Mouse (Mus musculus) bone marrow macrophage, adult 2 months (primary cell): ENCODE data around the gene Tasp1. TPM values are rescaled to one million over a fixed set of nuclear protein-coding genes. Genes with fewer than 3 reads are reported as not detected.

Experiments used
- H3K27ac ChIP-seq: 2 replicates; pipeline ENCODE4 v1.5.1; 2012; ENCODE audit warnings: low read depth, low read length; ENCODE audit not compliant: insufficient read depth
- H3K4me1 ChIP-seq: 2 replicates; pipeline ENCODE4 v1.6.1; 2012; ENCODE audit warnings: low read length; ENCODE audit not compliant: control insufficient read depth, insufficient read depth
- H3K4me3 ChIP-seq: 2 replicates; pipeline ENCODE4 v1.5.1; 2012; ENCODE audit warnings: mild to moderate bottlenecking, low read length, moderate library complexity; ENCODE audit not compliant: insufficient read depth
- CTCF ChIP-seq: IDR thresholded peaks from 2 replicates; pipeline ENCODE4 v1.5.1; 2012; ENCODE audit warnings: low read depth, mild to moderate bottlenecking, low read length, moderate library complexity
- POLR2A ChIP-seq: IDR thresholded peaks from 2 replicates; pipeline ENCODE4 v1.6.1; 2012; ENCODE audit warnings: mild to moderate bottlenecking, low read depth, low read length, borderline replicate concordance
- polyA plus RNA-seq: library from polyadenylated mRNA; stranded (reverse); fragments of >200 nt; gene quantifications from 2 replicates; pipeline ENCODE4 v1.2.4, GENCODE M21; 2012; ENCODE audit not compliant: missing spikeins, insufficient read depth, insufficient read length

The Tasp1 gene
- polyA plus RNA-seq, 1 experiment = 2.9 TPM

DNA sequence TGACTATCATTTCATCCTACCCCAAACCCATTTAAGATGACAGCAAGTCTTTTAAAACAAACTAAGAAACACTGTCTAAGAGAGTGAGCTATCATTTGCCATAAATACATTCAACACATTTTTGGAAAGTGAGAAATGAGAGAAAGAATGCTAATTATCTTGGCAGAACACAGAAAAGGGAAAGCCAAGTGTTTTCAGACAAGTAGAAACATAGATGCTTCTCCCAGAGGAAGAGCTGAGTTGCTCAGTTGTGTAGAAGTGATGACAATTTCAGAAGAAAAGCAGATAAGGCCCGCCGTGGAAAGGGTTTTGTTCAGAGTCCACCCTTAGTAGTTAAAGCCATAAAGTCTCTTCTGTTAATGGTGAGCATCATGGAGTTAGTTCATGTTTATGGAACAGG lies 281.7 kb downstream of the Tasp1 start:
- no peaks in the 10 kb centered on the region for H3K4me1 ChIP-seq
- no peak overlapping the region for H3K4me3 ChIP-seq
- no peak for TF ChIP-seq CTCF
- TF ChIP-seq POLR2A = no peak
- H3K27ac ChIP-seq = no peak overlapping the region

DNA sequence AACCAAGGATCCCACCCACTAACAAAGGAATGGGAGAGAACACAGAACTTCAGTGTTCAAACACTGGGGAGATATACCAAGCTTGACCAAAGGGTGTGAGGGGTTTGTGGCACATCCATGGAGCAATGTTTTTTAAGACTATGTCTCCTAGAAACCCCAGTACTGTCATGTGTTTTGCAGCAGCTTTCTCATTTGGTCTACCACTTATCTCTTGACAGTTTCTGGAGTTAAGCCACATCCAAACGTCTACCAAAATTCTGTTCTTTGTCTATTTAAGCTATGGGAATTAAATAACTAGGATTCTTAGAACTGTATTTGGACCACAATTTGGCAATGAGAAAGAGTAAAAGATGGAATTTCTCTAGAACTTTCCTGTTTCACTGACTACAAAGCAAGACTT lies 282.1 kb downstream of the Tasp1 start:
- no peak for TF ChIP-seq CTCF
- Histone ChIP-seq H3K4me1 (no peaks in the 10 kb centered on the region), H3K4me3 (no peak overlapping the region), H3K27ac (no peak overlapping the region)

Other genes starting within 250 kb of the Tasp1 start
- not detected in 2 replicates for gene Gm17374, start 85.2 kb upstream of the Tasp1 start, polyA plus RNA-seq
- 16.7 and 17.3 TPM in 2 replicates for gene Esf1, start 103.8 kb upstream of the Tasp1 start, polyA plus RNA-seq
- 7.4 and 10.4 TPM in 2 replicates for gene Ndufaf5, start 103.8 kb upstream of the Tasp1 start, polyA plus RNA-seq